Mouse (Mus musculus): ENCODE data around the gene Fggy. TPM values are rescaled to one million over a fixed set of nuclear protein-coding genes. Genes with fewer than 3 reads are reported as not detected.

The Fggy gene
- total RNA-seq, 2 experiments from 2014 or later, result 7.5 to 8.3 TPM

DNA sequence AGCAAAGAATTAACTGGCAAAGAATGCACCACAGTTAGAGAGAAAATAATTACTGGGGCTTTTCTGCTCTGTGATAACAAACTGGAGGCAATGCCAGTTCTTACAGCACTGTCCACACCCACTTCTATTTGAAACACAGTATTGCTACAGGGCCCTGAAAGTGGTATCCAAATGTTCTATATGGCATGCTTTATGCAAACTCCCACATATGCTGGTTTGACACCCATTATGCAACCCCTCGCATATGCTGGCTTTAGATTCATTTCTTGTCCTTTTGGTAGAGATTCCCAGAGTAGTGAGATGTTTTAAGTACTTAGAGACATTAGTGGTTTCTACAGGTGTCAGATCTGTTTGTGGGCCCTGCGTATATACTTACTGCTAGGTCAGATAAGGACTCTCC is 109.6 kb downstream of the Fggy start:
- no peak for DNase-seq

DNA sequence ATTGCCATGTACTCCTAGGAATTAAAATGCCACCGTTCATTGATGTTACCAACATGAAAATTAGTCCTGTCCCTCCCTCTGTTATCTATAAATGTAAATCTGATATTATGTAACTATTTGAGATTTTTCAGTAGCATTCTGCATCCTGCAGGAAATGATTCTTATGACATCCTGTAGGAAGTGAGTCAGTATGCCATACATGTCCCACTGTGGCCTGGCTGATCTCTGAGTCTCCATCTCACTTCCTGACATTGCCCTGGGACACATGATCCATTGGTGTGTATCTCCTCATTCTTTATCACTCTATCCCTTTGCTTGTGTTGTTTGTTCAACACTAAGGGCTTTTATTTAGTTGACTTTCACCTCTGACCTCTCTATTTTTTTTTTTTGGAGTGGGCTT is 110.3 kb downstream of the Fggy start:
- no peak for DNase-seq

DNA sequence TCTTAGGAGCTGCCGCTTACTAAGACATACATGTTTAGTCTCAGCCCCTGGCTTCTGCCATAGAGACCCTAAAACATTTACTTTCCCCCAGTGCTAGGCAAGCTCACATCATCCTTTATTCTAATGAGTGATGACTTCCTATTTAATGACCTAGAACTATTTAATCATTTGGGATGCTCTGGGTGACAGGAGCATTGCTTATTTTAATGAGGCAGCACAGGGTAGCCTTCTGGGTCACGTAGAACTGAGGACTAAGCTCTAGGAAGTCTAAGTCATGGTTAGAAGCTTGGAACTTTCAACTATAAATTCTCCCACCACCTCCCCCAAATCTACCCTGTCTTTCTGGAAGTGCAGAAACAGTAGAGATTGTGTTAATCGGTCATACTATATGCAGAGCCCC is 111.2 kb downstream of the Fggy start:
- no peak for DNase-seq

DNA sequence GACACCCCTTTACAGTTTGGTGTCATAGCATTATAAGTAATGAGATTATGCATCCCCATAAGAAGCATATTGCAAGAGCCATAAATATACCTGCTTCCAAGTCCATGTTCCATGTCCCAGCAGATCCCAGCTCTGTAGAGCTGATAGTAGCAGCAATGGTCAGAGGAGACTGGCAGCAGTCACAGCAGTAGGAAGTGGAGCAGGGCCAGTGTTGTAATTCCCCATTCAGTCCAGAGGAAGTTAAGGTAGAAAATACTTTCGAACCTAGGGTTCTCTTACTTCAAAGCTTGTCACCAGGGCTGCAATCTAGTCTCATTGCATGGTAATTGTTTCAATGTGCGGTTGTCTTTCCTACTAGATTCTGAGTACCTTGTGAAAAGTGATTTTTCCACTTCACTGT is 112.0 kb downstream of the Fggy start:
- DNase-seq, result no peak

- no peak for DNase-seq
Measured at GRCm38 (mm10) chr4:95670559-95670958, 113.3 kb downstream of the Fggy start.

DNA sequence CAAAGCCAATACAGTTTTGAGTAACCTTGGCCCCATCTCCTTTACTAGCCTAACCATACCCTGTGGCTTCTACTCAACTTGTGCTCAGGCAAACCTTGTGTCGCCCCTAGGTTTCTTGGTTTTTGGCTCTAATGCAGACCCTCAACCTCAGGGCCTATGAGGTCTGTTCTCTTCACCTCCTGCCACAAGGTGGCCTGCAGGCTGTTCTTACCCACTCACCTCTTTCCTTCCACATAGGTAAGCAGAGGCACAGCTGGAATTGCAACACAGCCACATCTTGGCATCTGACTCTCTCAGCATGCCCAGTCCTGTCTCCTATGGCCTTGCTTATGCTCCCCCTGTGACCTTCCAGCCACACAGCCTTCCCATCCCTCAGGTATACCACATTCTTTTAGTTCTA is 114.7 kb downstream of the Fggy start:
- no peak for DNase-seq

GRCm38 (mm10) chr4:95676390-95676789 is 119.1 kb downstream of the Fggy start:
- no peak for DNase-seq

- no peak for DNase-seq
Measured at GRCm38 (mm10) chr4:95680756-95681449, 123.6 kb downstream of the Fggy start.

DNA sequence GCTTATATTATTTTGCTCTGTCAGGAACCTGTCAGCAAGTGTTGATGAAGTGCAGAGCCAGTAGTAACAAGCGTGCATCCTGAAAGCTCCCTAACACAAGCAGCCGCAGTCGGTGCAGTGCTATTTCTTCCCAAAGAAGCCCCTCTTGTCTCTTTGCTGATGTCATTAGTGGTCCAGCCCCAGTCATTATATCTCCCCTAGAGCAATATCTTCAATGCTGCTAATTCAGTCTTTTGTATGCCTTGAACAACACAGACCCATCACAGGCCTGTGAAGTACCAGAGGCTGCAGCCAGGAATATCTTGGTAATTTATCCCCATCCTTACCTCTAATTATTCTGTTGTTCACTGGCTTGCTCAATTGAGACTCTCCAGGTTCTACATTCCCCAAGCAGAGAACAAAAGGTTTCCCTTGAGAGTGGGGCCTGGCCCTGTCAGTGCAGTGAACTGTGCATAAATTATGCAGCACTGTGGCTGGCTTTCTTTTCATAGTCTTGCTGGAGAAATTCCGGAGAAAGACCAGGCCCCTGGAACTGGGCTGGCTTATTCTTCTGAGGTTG is 127.3 kb downstream of the Fggy start:
- DNase-seq, result no peak

DNA sequence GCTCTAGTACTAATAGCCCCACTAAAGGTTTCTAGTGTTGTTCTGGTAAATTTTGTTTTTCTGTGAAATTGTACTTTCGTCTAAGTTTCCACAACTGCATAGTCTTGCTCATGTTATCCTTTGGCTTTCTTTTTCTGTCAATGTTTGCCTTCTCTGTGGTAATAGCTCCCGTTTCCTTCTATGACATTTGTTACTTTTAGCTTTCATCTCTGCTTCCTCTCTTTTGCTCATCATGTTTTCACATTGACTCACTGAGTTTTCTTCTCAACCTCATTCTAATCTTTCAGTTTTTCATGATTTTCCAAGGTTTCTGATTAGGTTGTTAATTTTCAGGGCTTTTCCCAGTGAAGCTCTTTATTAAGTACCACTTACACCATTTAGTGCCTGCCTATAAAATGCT is 129.5 kb downstream of the Fggy start:
- no peak for DNase-seq

- DNase-seq, result no peak
Measured at GRCm38 (mm10) chr4:95687350-95687749, 130.0 kb downstream of the Fggy start.

DNA sequence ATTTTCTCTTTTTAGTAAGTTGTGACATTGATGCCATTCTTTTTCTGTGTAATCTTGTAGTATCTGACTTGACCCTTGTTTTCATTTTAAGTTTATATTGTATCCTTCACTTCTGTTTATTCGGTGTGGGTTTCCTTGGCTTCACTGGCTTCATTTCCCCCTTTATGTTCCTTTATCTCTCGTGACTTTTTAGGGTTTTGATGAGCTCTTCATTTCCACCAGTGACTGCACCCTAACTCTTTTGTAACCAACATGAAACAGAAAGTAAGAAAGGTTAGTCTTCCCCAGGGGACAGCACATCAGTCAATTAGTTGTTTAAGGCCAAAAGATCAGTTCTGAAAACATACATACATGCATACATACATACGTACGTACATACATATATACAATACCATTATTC is 130.9 kb downstream of the Fggy start:
- no peak for DNase-seq

DNA sequence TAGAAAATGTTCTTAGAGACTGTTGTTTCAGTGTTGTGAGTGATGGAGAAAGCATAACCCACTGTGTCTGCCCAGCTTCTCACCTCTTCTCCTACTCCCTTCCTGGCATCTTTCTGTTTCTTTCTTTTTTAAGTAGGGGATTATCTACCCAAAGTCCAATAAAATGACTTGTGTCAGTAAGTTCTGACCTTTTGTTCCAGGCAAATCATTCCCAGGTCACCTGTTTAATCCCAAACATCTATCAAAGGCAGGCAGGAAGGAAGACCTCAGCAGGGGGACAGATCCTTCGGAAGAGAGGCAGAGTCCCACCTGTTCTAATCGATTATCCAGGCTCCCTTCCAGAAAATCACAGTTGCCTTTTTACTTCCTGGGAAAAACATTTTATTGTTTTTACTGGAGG is 143.1 kb downstream of the Fggy start:
- DNase-seq, result no peak

GRCm38 (mm10) chr4:95707941-95708897 is 150.9 kb downstream of the Fggy start:
- no peak for DNase-seq

- no peak for DNase-seq
Measured at GRCm38 (mm10) chr4:95709750-95710149, 152.4 kb downstream of the Fggy start.

DNA sequence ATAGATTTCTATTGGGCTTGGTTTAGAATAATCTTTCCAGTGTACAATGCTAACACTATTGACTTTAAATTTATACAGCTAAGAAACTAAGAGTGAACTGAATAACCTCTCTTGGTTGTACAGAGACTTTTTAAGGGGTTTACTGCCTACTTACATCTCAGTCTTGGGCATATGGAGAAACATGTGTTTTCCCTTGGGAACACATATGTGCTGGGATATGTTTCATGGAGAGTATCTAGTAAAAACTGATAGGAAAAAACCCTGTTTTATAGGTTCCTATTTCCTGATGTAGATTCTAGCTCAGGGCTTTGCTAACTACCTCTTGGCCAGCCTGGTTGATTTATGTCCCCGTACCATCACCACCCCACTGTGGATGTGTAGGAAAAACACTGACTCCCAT is 155.5 kb downstream of the Fggy start:
- DNase-seq, result no peak

DNA sequence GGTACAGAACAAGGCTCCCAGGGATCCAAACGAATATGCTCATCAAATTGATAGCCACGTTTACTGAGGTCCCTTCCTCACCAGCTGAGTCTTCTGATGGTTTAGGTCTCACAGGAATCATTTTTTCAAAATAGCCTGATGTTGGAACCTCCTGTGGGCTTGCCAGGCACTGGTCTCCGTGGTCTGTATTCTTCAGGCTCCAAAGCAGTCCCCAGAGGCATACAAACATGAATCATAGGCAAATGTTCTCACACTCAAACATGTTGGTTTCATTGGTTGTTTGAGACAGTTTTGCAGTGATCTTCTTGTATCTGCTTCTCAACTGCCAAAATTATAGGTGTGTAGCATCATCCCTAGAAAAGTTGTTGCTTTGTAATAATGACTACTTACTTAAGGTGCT is 156.0 kb downstream of the Fggy start:
- no peak for DNase-seq

- DNase-seq, result no peak
Measured at GRCm38 (mm10) chr4:95716137-95716536, 158.8 kb downstream of the Fggy start.

GRCm38 (mm10) chr4:95723615-95724014 is 166.3 kb downstream of the Fggy start:
- DNase-seq, result no peak

DNA sequence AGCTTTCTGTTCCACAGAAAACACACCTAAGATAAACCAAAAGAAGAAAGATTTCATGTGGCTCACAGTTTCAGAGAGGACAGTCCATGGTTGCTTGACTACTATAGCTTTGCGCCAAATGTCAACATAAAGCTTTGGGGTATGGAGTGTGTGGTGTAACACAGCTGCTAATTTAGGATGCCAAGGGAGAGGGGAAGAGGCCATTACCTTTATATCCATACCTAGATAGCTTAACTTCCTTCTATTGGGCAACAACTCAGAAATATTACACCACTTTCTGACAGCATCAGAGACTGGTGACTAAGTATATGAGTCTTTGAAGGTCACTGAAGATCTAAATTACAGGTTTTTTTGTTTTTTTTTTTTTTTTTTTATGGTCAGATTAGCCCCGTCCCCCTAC is 169.1 kb downstream of the Fggy start:
- no peak for DNase-seq

DNA sequence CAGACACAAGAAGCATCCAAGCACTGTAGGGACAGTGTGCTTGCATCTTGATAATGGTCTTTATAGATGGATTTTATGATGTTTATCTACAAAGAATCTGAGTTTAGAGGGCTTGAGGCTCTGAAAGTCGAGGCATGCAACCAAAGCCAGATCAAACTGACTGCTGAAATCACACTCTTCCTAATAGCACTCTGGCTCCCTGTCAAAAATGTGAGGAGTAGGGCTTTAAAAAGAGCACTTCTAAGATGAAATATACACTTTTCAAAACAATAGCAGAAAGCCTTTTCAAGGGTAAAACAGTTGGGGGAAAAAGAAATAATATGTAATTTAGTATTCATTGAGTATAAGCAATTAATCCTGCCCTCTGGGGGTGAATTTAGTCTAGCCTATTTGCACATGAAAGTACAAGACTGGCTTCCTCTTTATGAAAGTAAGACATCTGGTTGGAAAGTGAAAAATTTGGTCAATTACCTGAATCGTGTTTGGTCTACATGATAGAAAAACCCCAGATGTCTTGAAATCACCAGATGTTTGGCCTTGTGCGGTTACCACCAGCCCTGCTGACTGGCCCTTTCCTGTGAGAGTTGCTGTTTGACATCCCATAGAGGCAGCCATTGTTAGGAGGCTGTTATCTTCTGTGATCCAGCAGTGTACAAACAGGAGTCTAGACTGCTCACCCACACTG is 172.0 kb downstream of the Fggy start:
- no peak for DNase-seq

GRCm38 (mm10) chr4:95731110-95731509 is 173.8 kb downstream of the Fggy start:
- DNase-seq, result no peak

Measured in heart, postnatal 4 days (tissue).